Mouse (Mus musculus): ENCODE data around the gene Hsd17b13. TPM values are rescaled to one million over a fixed set of nuclear protein-coding genes. Genes with fewer than 3 reads are reported as not detected.

Hsd17b13 gene
- polyA plus RNA-seq, 1 experiment from 2014 or later: not detected

Other genes with a start within 250 kb of the Hsd17b13 start
- 45.2 and 45.3 TPM in 2 replicates for gene Klhl8, start 66.2 kb downstream of the Hsd17b13 start, polyA plus RNA-seq (2014; fragmentation: Nextera tagmentation; extraction: Ambion mirVana)
- 2.9 and 3.5 TPM in 2 replicates for gene Hsd17b11, start 44.5 kb upstream of the Hsd17b13 start, polyA plus RNA-seq (2014; fragmentation: Nextera tagmentation; extraction: Ambion mirVana)
- 66.1 and 72.1 TPM in 2 replicates for gene Nudt9, start 68.9 kb upstream of the Hsd17b13 start, polyA plus RNA-seq (2014; fragmentation: Nextera tagmentation; extraction: Ambion mirVana)
- gene Gm17660, start 100.2 kb upstream of the Hsd17b13 start, polyA plus RNA-seq (2014; fragmentation: Nextera tagmentation; extraction: Ambion mirVana): 0.44 TPM in 1 of 2 replicates, not detected in the other
- 360 and 427 TPM in 2 replicates for gene Sparcl1, start 136.3 kb upstream of the Hsd17b13 start, polyA plus RNA-seq (2014; fragmentation: Nextera tagmentation; extraction: Ambion mirVana)
- gene Dspp, start 193.3 kb upstream of the Hsd17b13 start, polyA plus RNA-seq (2014; fragmentation: Nextera tagmentation; extraction: Ambion mirVana): not detected in 2 replicates
- 0.27 TPM in 1 of 2 replicates, not detected in the other for gene Dmp1, start 225.2 kb upstream of the Hsd17b13 start, polyA plus RNA-seq (2014; fragmentation: Nextera tagmentation; extraction: Ambion mirVana)